Mouse (Mus musculus) layer of hippocampus, postnatal 36 days (tissue): Measurements from ENCODE around the gene Acrbp. TPM values are rescaled to one million over a fixed set of nuclear protein-coding genes. Genes with fewer than 3 reads are reported as not detected.
A peak's percentile ranks its signal among the peaks of the same experiment; 100 is the strongest.
"Not testable (repeated sequence)": the region's sequence is repeated elsewhere in the genome, so short reads cannot be mapped to it uniquely, and the experiment has no call there.

Experiments
- DNase-seq, 2 experiments: peaks; one replicate each; pipeline ENCODE4 v3.0.0; 2022
- total RNA-seq, 2 experiments: library from RNA; stranded (reverse); gene quantifications; 2 replicates each; pipeline ENCODE4 v1.2.3; 2021

Acrbp gene
- 10 to 100 TPM; 13.4 to 17.8 TPM for total RNA-seq

DNA sequence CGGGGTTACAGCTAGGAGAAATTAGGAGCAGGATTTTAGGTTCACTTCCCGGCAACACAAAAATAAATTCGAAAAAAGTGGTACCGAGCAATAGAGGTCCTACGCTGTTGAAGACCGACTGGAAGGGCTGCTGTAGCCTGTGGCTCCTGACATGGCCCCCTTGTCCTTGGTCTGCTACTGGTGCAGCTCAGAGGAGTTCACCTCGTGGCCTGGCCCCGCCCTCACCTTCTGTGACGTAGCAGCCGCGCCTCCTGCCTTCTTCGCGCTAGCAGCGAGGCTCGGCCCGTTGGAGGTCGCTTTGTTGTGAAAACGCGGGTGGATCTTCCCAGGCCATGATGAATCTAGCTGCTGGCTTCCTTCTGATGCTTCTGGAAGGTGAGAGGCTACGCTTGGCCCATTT is at the start of gene Acrbp:
TSS of gene Acrbp (plus strand) at position 12 of the 400 bp plus-strand sequence.
- no peak for DNase-seq

DNA sequence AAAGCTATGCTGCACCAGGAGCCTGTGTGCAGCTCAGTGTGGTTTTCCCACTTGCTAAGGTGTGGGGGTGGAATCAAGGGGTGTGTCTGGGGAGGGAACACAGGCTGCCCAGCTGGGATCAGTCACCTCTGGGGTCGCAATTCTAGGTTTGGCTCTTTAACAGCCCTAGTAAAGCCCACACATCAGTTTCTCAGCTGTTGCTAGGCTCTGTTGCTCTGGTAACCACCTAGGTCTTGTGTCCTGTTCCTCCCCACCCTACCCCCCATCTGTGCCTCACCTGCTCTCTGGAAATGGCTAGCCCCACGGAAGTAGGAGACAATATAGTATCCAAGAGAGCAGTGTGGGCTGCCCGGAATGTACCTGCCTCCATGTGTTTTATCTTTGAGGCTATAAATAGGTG is 45.8 kb upstream of the Acrbp start:
- DNase-seq, result no peak

DNA sequence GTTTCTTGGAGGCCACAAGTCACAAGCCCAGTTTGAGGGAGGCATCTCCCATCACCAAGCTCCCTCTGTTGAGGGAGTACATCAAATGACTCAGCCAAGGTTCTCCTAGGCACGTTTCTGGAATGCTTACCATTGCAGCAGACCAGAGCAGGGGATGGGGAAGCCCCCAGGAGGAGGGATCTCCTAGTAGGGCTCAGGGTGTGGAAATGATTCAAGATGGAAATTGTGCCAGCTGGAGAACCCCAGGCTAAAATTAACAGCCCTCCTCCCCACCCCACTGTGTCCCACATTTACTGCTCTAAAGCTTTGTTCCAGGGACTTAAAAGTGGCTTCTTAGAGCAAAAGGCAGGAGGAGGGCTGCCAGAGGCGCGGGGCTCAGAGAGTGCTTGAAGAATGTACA is 44.4 kb upstream of the Acrbp start:
- no peak for DNase-seq

DNA sequence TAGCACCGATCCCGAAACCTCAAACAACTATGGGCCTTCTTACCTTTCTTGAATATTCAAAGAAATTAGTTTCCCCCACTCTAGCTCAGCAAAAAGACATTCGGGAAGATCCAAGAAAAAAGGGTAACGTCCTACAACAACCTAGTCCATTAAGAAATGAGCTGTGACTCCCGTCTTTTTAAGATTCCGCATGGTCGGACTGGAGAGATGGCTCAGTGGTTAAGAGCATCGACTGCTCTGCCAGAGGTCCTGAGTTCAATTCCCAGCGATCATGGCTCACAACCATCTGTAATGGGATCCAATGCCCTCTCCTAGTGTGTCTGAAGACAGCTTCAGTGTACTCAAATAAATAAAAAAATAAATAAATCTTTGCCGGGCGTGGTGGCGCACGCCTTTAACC is 41.4 kb upstream of the Acrbp start:
- DNase-seq, result no peak

DNA sequence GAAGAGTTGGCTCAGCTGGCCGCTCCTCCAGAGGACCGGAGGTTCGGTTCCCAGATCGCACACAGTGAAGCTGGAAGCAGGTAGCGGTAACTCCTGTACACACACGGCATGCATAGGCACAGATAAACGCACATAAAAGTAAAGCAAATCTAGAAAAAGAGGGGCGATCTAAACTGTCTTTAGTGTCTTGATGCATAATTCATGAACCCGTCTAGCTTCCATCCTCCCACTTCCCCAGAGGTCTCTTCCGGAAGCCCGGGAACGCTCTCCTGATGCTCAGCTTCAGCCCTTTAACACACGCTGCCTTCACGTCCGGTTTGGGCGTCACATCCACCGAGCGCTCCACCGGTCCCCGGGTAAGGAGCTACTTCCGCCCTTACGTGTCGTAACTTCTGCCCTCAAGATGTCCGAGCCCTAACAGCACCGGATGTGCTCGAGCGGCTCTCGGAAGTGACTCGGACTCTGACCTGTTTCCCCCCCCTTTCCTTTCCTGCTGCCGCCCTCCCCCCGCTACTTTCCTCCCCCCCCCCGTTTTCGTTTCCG is 40.8 kb upstream of the Acrbp start:
- DNase-seq, result peak; percentile 98 to 99

DNA sequence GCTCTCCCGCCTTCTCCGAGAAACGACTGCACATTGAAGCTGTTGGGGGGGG is 40.5 kb upstream of the Acrbp start, which contains the start of gene Zfp384:
TSS of gene Zfp384 (plus strand) at position 17 of the 52 bp plus-strand sequence.
- no peak for DNase-seq

DNA sequence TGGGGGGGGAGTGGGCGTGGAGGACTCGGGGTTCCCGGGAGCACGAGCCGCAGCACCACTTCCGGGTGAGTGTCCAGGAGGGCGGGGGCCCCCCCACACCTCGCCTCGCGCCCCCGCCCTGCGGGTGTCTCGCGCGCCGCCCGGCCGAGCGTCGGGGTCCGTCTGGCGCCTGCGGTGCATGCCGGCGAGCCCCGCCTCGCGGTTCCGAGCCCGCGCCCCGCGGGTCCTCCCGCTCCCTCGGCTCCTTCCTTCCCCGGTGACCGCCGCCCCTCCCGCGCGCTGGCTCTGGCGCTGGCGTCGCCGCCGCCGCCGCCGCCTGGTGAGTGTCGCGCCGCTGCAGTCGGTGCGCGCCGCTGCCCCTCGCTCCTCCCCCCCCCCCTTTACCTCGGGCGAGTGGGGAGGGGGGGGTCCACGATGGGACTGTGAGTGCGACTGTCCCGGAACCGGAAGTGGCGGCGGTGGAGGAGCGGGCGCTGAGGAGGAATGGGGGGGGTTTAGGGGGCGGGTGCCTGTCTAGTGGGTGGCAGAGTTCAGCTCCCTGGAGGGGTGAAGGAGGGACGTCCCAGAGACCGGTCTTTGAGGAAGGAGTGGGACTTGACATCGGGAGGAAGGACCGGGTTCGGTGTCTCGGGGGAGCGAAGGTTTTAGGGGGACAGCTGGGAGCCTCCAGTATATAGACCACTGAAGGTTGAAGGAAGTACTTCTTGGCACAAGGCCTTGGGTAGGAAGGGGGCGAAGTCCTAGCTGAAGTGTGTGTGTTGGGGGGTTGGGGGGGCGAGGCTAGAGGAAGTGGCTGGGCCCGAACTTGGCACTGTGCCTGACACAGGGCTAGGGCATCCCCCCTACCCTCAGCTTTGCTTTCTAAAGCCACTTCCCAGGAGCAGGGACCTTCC is 40.1 kb upstream of the Acrbp start:
- peak; percentile 64 to 69 for DNase-seq

DNA sequence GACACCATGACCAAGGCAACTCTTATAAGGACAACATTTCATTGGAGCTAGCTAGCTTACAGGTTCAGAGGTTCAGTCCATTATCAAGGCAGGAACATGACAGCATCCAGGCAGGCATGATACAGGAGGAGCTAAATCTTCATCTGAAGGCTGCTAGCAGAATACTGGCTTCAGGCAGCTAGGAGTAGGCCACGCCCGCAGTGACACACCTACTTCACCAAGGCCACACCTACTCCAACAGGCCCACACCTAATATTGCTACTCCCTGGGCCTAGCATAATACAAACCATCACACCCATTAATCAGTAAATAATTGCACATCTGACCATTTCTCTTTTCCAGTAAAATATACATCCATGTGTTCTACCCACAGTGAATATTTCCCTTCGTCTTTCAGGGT is 31.8 kb upstream of the Acrbp start:
- DNase-seq, result no peak

DNA sequence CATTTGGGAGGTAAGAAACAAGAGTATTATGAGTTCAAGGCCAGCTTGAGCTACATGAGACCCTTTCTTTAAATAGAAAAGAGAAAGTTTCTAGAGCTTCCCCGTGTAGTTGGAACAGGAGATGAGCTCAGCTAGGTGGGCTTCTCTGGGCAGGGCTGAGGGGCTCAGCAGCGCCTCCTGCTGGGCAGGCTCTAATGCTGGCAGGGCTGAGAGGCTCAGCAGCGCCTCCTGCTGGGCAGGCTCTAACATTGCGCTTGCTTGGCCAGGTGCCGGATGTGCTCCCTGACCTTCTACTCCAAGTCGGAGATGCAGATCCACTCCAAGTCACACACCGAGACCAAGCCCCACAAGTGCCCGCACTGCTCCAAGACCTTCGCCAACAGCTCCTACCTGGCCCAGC is 19.0 kb upstream of the Acrbp start:
- DNase-seq, result not testable (repeated sequence)

DNA sequence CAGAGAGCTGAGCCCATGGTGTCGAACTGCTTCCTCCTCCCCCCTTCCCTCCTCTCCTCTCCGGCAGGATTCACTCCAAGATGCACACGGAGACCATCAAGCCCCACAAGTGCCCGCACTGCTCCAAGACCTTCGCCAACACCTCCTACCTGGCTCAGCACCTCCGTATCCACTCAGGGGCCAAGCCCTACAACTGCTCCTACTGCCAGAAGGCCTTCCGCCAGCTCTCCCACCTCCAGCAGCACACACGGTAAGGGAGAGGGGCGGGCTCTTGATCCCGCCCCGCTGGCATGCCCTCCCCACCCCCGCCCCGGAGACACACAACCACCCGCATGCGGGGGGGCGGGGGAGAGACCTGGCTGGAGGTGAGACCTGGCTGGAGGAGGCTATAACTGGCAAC is 17.9 kb upstream of the Acrbp start:
- DNase-seq, result no peak

DNA sequence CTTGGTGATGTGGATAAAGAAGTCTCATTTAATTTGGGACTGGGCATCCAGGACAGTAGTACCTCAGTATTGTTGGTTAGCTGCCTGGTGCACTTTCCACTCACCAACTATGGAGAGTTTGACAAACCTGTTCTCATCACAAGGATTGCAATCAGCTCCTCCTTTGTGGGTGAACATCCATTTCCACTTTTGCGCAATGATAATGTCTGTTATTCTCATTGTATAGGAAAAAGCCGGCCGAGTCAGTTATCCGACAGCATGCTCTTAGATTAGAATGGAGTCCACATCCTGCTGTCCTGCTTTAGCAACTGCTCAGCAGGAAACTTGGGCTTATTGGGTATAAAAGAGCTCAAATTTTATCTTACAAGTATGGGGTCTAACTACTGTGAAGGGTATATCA is 10.8 kb upstream of the Acrbp start:
- no peak for DNase-seq

DNA sequence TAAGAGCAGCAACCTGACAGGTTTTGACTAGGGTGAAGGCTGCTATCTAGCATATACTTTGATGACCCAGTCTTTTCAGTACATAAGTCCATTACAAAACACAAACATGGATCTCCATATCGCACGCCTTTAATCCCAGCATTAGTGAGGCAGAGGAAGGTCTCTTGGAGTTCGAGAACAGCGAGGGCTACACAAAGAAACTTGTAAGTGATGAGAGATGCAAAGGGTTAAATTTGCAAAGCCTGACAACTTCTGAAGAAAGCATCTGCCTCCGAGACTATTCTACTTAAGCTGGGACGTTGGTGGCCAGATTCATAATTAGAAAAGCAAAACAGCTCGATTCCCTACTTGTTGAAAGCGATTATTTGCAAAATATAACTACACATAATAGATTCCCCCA is 10.4 kb upstream of the Acrbp start:
- DNase-seq, result no peak

DNA sequence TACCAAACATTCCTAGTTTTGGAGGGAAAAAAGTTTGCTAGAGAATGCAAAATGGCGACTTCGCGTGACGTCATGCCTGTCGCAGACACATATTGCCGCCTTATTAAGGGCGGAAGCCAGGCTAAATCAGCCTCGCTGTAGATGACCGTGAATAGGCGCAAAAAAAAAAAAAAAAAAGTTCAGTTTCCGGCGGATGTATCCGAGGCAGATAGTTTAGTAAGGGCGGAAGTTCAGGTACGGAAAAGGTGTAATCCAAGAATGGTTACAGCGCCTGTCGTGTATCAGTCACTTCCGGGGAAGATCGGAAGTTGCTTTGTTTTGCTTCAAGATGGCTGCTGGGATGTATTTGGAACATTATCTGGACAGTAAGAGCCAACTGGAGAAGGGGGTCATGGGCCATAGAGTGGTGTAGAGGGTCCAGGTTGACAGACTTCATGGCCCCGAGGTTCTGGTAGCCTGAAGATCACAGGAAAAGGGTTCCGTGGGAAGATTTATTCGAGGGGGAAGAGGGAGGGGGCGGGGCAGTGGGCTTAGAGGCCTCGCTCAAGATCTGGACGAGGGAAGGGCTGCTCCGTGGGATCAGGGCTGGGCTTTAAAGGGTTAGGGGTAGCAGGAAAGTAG is 9.8 kb upstream of the Acrbp start, which contains the start of gene Ing4:
TSS of gene Ing4 (plus strand) at position 228 of the 621 bp plus-strand sequence.
- DNase-seq, result peak; percentile 83 to 87

DNA sequence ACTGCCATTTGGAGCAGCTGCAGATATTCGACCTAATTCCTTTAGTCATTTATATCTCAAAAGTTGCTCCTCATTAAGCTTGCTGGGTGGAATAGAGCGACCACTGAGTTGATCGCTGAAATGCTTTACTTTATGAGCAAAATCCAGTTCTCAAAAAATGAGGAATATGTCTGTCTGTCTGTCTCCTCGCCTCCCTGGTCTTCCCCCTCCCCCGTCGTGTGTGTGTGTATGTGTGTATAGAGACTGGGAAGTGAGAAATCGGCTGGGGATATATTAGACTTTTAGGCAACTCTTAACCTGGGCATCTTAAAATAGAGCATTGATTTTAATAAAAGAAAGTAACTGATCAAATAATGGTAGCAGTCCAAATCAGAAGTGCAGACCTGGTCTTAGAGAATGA is 9.3 kb upstream of the Acrbp start:
- no peak for DNase-seq

DNA sequence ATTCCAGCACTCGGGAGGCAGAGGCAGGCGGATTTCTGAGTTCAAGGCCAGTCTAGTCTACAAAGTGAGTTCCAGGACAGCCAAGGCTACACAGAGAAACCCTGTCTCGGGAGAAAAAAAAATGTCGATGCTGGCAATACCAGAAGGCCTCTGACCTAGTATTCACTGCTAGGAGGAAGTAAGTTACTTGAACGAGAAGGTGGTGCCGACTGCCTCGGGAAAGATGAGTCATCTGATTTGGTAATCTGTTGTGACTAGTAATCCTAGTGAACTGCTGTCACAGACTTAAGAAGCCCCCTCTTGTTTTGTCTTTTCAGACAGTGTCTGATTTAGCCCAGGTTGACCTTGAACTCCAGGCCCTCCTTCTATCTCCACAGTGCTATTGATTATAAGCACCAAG is 8.4 kb upstream of the Acrbp start:
- no peak for DNase-seq

DNA sequence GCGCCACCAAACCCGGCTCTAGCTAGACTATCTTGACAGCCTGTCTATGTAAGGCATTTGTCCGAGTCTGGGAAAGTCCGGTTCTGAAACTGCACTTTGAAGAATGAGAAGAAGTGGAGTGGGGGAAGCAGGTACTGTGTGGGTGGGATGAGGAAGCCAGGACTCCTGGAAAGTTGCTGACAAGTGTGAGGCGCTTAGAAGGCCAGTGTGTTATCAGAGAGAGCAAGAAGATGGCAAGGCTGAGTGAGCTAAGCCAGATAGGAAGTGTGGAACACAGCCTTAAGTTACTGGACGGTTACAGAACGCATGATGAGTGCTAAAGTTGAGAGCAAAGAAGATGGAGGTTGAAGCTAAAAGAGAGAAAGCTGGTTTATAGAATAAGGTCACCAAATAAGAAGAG is 7.4 kb upstream of the Acrbp start:
- no peak for DNase-seq

DNA sequence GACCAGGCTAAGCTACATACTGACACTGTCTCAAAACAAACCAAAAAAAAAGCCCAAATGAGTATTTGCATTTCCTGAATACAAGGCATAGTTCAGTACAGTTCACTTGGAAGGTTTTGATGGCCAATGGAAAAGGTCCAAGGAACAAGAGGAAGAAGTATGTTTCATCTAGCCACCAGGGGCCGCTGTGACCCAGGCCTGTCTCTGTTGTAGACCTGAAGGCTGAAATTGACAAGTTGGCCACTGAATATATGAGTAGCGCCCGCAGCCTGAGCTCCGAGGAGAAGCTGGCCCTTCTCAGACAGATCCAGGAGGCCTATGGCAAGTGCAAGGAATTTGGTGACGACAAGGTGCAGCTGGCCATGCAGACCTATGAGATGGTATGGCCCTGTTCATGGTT is 2.8 kb upstream of the Acrbp start:
- DNase-seq, result peak; percentile 68 to 78

DNA sequence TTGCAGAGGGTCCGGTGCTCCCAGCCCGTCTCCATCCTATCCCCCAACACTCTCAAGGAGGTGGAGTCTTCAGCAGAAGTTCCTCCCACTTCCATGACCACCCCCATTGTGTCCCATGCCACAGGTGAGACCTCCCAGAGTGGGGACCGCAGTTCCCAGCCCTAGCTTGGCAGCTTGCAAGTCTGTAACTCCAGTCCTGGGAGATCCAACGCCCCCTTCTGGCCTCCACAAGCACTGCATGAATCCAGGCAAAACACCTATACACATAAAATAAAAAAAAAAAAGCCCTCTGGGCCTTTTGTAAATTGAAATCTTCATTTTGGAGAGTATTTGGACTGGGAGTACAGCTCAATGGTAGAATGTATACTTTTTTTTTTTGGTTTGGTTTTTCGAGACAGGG is 1.7 kb downstream of the Acrbp start:
- DNase-seq, result no peak

DNA sequence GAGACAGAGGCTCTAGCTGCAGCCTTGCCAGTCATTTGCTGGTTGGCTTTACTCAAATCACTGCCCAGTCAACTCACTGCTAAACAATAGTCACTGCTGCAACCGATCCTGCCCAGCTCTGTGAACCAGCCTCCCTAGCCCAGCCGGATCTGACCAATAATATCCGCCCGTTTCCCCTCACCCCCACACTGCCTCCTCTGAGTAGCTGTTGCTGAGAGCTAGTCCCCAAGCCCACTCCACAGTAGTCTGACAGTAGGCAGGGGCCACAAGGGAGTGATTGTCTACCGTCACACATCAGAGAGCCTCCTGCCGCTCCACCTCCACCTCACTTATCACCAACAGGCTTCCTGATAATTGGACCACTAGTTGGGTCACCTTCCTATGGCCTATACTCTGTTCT is 12.0 kb downstream of the Acrbp start:
- no peak for DNase-seq

DNA sequence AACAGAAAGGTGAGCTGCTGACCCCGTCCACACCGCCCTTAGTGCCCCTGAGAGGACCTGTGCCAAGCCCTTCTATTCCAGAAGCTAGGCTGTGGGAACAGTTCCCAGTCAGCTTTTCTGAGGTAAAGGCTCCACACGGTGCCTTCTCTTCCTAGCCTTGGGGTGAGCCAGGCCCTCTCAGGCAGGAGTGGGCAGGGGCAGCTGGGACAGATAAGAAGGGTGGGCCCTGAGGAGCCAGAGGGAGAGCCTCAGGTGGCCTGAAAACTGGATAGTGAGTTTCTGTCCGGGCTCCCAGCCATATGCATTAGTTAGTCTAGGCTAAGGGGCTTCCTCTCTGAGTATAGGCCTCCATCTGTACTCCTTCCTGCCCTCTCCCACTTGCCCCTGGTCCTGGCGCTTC is 13.0 kb downstream of the Acrbp start:
- DNase-seq, result no peak

DNA sequence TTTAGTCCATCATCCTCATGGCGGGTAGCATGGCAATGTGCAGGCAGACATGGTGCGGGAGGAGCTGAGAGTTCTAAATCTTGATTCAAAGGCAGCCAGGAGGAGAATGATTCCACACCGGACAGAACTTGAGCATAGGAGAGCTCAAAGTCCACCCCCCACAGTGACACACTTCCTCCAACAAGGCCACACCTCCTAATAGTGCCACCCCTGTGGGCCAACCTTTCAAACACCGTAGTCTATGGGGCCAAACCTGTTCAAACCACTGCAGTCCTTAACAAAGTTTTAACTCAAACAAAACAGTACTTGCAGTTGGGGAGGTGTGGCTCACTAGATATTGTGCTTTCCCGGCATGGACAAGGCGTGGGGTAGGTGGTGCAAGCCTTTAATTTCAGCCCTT is 14.4 kb downstream of the Acrbp start:
- no peak for DNase-seq

DNA sequence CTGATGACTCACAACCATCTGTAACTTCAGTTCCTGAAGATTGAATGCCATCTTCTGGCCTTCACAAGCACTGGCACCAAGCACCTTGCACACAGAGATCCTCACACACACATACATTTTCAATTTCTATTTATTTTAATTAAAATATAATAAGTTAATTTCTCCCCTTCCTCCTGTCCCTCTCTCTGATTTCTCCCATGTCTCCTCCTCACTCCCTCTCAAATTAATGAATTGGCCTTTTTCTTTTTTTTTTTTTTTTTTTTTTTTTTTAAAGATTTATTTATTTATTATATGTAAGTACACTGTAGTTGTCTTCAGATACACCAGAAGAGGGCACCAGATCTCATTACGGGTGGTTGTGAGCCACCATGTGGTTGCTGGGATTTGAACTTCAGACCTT is 15.7 kb downstream of the Acrbp start:
- DNase-seq, result not testable (repeated sequence)

DNA sequence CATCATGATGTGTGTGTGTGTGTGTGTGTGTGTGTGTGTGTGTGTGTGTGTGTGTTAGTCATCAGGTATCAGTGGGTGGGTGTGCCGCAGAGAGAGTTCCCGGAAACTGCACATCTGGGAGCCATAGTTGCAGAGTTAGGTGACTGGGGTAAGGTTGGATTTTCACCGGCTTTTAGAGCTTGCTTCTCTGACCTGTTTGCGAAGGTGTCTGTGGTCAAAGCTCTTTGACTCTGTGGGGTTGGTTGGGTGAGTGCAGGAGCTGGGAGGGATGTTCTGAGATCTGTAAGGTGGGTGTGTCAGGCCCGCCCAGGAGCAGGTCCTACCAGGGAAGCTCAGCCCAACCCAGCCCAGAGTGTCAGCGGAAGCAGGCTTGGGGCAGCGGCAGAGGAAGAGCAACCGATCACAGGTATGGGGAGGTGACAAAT is 18.1 kb downstream of the Acrbp start, which contains the start of gene Lpar5:
TSS of gene Lpar5 (plus strand) at position 350 of the 425 bp plus-strand sequence.
- DNase-seq, result no peak

DNA sequence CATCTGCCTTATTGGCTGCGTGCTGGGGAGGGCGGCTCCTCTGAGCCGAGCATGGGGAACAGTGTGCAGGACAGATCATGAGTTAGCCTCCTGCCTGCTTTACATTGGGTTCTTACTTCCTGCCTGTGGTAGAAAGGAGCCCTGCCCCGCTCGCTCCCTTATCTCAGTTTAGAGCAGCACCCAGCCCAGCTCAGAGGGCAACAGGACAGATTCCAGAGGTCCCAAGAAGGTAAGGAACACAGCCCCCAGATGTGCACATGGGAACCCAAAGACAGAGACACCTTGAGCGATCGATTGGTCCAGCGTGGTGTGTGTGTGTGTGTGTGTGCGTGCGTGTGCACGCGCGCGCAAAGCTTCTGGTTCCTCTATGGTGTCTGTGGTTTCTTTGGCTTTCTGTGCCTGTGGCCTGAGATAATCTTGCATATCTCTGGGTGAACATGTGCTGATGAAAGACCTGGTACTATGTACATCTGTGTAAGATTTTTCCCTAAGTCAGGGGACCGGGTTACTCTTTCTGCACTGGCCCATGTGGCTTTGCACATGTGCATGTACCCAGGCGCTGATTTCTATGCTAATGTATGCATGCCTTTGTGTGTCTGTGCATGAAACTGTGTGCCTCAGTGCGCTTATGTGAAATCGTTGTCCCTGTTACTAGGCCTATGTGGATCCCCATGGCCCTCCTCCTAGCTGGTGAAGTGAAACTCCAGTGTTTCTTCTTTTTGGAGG is 21.8 kb downstream of the Acrbp start:
- DNase-seq, result no peak
